Mouse (Mus musculus) retina, embryonic 14.5 days (tissue): ENCODE measurements around the gene Fstl1.

Experiments
- DNase-seq: peaks from one replicate; pipeline ENCODE4 v3.0.0-alpha.2; 2015; ENCODE audit warnings: low spot score

Gene Fstl1

DNA sequence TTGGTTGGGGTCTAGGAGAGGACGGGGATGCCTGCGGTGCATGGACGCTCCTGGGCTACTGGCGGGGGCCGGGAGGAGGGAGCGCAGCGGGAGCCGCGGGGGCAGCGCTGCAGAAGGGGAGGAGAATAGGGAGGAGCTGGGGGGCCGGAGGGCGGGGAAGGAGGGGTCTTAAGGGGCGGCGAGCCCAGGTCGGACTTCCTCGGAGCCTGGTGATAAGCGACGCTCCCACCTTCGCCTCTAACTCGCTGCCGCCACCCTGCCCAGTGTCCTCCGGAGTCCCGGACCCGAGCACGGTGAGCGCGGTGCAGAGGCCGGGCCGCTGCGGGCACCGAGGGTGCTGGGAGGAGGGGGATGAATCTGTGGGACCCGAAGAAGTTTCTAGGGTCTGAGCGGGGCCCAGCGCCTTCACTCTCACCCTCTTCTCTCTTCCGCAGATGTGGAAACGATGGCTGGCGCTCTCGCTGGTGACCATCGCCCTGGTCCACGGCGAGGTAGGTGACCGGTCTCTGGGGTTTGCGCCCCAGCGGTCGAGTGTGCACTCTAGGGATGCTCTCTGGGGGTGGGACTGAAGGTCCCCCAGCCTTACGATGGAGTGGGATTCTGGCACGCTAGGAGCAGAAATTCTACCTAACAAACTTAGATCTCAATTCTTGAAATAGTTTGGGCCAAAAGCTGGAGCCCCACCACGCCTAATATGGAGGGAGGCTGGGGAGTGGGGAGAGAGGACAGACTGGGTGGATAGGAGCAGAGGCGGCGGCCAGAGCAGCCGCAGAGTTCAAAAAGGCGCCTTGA lies at the start of gene Fstl1:
TSS of gene Fstl1 (plus strand) at position 14 of the 792 bp plus-strand sequence.
- DNase-seq: peak; percentile 71

DNA sequence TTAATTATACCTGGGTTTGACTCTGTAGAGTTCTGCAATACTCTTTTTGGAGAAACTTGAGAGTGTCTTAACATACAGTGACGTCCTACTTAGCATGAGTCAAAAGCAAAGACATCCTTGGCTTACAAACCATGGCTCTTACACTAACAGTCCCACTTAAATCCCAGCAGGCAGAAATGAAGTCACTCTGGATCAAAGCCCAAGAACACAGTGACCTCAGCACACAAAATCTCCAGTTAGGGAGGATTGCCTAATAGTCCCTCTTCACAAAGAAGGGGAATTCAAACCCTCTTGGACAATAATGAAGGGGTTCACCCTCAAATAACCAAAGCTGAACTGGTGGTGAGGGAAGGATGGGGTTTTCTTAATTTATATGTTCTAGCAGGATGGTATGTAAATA lies 48.0 kb upstream of the Fstl1 start:
- no peak for DNase-seq

DNA sequence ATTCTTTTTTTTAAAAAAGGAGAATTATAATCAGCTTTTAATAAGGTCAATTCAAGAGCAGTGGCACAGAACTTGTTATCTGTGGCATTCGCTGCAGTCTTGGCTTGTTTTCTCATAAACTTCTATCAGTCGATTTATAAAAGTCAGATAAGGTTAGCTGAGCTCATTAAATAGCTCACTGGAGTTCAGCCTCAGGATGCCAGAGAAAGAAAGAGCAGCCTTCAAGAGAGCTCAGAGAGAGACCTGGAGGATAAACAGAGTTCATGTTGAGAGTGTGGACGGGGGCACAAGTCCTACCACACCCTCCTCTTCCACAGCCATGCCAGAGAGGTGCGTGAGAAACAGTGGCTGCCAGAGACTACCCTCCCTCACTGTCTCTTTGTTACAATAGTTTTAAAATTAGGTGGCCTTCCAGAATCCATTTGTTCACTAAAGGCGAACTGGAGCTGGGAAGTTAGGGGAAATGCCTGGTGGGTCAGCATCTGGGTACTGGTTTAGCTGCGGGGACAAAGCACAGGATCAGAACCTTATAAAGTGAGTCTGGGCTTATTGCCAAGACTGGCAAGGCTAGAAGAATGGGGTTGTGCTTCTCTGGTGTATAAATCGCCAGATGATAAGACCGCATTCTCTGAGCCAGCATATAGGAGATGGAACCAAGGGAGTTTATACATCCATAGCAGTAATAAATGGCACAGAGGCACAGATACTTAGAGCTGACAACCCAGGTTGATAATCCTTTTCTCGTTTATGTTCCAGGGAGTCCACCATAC lies 47.1 kb upstream of the Fstl1 start:
- DNase-seq: no peak

DNA sequence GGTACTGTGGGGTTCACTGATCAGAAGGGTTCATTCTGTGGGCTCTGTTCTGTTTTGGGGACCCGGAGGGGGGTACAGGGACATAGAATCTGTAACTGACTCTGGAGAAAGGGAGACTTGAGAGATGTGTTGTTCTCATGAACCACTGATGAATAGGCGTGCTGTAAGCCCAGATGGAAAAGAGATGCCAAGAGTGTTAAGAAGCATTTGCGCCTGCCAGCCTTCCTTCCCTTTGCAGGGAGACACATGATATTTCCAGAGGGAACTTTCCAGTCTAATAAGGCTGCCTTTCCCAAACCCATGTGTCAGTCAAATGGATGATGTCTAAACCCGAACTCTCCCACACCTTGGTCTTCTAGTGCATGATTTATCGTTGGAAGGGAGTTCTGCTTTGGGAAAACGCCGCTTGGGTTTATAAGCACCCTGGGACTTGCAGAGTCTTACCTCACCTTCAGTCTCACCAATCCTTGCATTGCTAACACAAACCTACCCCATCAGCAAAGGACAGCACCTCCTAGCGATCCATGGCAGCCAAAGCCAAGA lies 46.3 kb upstream of the Fstl1 start:
- DNase-seq: no peak

DNA sequence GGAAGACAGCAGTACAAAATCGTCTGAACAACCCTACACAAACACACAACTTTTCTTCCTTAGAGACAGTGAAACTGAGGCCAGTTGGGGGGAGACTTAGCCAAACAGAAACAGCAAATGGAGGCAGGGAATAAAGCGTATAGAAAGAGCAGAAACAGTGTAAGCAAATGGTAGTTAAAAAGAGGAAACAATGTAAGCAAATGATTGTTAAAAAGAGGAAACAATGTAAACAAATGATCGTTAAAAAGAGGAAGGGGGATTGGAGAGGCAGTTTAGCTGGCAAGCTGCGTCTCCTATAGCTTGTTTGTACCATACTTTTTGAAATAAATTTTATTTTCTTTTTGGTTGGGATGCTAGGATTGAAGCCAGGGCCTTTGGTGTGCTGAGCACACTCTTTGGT lies 45.2 kb upstream of the Fstl1 start:
- no peak for DNase-seq

DNA sequence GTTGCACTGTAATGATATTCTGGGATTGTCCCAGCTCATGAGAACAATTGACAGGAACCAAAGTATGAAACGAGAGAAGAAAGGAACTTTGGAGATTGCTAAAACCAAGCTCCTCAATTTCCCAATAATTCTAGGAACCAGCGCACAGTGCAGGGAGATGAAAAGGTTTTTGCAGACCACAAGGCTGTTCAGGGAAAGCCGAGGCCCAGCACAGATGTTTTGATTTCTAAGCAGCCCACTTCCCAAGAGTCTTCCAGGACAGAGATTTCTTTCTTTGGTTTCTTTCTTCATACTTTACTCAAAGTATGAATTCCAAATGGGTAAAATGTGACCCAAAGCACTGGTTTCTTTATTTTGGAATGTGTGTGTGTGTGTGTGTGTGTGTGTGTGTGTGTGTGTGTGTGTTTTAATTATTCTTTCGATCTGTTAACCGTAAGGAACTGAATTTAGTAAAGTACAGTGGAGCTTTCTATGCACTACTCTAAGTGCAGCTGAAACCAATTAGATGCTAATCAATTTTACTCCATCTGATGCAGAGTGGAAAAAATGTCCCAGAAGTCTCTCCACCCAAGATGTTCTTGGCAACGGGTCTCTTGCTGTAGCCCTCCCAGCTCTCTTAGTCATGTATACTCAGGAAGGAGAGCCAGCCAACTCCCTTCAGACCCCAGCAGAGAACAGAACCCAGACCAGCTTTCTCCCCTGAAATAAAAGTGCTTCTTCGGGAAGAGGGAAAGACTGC lies 44.5 kb upstream of the Fstl1 start:
- no peak for DNase-seq

DNA sequence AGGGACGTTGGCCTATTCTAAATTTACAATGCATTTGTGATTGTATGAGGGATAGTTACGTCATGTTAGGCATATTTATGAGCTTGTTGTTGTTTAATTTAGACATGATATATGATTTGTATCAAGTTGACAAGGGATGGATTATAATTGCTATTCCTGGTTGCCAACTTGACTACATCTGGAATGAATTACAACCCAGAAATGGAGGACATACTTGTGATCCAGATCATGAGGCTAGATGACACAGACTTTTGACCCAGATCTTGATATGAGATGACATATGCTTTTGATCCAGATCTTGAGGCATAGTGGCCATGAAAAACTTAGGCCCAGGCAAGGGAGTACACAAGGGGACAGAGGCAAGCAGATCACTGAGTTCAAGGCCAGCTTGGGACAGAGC lies 36.6 kb upstream of the Fstl1 start:
- DNase-seq: no peak

DNA sequence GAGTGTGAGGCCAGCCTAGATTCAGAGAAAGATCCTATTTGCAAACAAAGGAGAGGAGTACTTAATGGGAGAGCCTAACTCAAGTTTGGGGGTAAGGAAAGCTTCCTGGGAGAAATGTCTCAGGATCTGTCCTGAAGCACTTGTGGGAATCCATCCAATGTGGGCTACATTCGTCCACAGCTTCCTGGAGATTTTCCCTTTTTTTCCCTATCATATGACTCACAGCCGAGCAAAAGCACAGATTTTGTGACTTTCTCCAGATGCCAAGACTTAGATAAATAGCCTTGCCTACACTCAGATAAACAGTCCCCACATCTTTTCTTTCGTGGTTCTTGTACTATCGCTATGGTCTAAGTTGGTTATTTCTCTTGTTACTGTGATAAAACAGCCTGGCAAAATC lies 34.4 kb upstream of the Fstl1 start:
- no peak for DNase-seq

DNA sequence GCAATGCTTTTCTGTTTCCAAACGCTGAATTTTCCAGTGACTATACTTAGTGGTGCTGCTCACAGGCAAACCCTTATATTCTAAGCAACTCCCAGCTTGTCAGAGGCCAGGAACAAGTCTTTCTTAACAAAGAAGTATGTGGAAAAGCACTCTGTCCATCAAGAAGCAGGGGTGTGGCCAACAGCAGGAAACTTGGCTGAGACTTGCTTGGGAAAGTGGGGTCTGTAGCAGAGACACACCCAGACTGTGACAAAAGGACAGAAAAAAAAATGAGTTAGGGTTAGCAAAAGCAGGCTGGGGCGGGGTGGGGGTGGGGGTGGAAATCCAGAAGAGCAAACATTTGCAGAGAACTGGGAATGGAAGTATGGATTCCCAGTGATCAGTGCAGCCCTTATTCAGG lies 23.8 kb upstream of the Fstl1 start:
- no peak for DNase-seq

DNA sequence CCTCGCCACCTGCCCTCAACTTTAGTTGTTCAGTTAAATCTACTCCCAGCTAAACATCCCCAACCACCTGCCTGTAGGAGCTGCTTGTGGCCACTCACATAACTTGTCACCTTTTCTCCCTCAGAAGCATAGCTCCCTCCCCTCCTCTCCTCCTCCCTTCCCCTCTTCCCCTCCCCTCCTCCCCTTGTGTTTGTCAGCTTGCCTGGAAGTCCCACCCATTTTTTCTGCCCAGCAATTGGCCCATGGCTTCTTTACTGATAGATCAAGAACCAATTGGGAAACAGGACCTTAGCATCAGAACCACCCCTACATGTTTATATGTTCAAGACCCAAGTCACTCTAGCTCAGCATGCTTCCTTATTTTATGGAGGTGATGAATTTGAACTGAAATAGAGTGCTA lies 22.9 kb upstream of the Fstl1 start:
- no peak for DNase-seq

DNA sequence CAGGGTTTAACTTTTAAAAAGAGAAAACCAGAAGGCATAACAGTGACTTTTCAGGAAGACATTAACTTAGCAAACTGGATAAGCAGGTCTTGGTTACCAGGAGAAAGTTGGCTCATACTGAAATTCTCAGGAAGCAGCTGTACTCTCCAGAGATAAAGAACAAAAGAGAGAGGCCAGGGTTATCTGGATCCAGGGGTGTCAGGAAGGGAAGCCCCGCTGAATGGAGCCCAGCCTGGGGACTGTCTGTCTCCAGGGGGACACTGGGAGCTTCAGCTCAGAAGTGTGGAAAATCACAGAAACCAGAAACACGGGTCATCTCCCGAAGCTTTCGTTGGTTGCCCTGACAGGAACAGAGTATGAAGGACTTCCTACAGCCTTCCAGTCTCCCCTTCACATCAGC lies 22.2 kb upstream of the Fstl1 start:
- DNase-seq: no peak

DNA sequence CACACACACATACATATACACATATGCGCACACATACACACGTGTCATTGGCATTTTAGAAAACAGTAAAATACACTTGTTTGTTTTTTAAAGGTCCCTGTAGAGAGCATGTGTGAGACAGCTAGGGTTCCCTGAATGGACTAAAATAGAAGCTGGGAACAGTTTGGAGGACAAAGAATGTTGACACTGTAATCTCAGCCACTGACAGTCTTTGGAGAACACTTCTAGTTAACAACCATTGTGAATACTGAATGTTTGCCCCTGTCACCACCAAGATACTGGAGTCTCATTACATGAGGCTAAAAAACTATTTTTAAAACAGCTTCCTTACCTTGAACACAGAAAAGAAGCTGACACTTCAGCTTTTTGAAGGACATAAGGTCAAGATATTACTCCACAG lies 19.4 kb upstream of the Fstl1 start:
- DNase-seq: no peak

DNA sequence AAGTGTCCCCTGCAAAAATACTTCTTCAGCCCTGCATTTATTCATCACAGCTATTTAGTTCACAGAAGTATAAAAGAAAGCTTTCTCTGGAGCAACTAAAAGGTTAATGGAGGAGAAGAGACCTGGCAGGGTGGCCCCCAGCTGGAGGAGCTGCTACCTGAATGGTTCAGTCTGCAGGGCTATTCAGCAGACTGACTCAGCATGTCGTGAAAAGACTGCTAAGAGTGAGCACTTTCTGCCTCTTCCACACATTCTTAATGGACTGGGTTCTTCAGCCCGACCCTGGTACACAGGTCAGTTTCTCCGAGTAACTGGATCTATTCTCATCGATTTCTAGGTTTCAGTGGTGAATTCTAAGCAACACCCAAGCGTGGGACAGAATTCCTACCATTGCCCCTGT lies 12.9 kb upstream of the Fstl1 start:
- no peak for DNase-seq

DNA sequence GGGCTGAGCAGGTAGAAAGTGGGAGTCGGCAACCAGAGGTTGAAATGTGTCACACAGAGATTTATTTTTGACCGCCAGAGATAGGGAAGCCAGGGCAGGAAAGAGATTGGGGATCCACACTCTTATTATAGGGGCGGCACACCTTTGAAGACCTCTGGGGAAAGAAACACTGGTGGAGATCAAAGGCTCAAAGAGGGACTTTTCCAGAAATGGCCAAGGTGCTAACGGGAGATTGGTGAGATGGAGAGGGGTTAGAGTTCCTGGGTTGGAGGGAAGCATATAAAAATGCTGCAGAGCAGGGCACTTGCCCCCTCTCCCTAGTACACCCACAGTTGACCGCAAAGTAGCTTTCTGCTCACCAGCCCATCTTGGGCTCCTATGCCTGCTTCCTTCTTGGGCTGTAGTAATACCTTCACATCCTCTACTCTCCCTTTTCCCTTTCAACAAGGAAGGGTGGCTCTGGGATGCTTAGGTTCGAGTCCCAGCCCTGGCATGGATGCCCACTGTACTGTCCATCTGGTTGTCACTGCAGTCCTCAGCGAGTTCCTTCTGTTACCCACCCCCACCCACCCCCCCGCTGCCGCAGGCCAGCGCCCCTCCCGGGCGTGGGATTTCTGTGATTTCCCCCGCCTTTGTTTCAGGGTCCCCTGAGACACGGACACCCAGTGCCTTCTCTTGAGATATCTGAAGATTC lies 360 bp upstream of the Fstl1 start:
- DNase-seq: no peak

DNA sequence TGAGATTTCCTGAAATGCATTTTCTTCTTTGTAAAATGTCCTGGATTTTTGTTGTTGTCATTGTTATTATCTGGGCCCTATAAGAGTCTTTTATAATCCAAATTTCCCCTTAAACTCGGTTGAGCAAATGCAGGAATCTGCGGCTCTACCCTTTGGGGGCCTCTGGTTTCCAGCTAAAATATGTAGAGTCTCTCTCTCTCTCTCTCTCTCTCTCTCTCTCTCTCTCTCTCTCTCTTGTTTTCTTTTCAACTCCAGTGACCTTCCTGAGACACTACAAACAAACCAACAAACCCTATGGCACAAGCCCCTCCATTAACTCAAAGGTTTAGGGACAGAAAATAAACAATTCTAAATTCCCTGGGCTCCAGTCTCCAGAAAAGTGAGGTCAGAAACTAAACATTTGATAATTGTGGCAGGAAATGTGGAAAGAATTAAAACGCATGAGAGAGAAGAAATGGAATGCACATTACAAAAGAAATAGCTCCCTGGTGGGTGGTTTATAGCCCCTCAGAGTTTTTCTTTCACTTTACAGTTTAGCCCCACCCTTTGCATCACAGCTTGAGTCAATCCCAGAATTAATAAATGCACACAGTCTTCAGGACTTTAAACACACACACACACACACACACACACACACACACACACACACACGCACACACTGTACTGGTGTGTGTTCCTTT lies 1.3 kb downstream of the Fstl1 start:
- peak; percentile 32 for DNase-seq

DNA sequence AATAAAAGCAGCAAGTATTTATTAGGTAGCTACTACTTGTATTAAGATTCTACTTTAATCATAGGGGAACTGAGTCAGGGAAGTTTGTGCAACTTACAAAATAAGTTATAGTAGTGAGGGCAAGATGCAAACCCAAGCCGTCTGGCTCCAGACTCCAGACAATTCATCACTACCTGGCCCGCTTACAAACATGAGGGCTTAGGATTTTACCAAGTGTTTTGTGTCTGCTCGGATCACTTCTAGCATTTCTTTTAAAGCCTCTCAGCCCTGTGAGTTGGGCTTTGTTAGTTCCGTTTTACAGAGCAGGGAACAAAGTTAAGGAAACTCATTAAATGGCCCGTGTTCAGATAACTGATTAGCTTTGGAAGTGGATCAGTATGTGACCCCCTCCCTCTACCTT lies 1.9 kb downstream of the Fstl1 start:
- no peak for DNase-seq

DNA sequence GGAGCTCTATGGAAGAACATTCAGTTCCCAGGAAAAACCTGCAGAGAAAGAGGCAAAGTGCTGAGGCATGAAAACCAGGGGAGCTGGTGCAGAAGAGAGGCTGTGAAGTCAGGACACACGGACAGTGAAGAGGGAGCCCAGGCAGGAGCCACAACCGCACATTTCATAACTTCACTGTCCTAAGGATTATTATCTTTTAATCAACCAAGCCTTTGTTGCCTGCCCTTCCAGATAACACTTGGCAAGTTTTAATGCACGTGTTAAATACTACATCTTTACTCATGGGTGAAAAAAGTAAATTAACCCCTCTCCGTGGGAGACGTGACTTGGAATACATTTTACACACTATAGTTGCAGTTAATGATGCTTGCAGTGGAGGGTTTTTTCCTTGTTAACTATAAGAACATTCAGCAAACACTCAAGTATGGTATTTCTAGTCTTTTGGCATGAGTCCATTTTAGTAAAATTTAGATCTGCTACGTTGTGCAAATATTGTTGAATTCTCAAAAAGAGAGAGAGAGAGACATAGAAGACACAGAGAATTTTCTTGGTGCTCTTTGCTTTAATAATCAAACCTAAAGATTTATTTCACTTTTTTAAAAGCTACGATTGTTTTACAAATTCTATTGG lies 3.1 kb downstream of the Fstl1 start:
- no peak for DNase-seq

DNA sequence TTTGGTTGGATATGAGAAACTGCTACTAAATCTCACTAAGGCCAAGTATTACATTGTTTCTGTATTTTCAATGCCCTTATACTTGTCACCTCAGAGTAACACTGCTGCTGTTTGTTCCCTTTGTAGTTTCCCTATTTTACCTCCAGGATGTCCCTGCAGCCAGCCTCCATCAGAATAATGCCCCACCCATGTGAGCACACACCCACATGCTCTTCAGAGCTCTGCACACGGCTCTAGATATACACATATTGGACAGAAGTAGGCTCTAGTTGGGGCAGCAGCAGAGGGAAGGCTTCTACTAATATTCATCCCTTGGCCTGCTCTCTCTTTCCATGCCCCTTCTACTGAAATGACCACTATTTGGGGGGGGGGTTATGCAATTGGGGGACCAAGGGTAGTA lies 3.7 kb downstream of the Fstl1 start:
- DNase-seq: no peak

DNA sequence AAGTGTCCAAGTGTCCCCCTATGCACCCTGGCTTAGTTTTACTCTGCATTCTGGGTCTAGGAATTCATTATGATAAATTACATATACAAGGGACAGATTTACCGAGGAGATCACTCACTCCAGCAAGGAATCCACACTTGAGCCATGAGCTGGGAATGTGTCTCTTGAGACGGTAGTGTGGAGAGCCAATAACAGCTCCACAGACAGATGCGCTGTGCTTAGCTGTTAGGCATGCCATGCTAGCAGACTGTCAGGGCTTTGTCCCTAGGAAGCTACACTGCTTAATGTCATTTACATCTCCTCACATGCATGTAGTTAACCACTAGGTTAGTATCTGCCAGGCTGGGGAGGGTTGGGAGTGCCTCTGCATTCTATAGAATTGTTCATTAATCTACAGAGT lies 4.2 kb downstream of the Fstl1 start:
- no peak for DNase-seq

DNA sequence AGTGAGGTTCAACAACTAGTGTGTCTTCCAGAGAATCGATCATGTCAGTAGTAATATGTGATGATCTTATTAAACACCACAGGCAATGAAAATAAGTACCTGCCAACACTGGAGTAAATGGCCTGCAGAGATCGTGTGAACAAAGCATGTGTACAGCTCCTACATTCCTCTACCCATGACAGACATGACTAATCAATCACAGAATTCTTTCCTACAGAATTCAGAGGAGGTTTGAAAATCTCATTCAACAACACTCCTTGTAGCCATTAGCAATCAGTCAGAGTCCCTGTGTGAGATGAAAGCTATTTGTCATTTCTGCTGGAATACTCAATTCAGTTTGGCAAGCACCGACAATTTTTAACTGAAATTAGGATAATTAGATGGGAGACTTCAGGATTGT lies 7.9 kb downstream of the Fstl1 start:
- DNase-seq: no peak
